Mouse (Mus musculus): ENCODE measurements around the gene Afm. TPM values are rescaled to one million over a fixed set of nuclear protein-coding genes. Genes with fewer than 3 reads are reported as not detected.

The Afm gene
- total RNA-seq, 2 experiments from 2014 or later: not detected

DNA sequence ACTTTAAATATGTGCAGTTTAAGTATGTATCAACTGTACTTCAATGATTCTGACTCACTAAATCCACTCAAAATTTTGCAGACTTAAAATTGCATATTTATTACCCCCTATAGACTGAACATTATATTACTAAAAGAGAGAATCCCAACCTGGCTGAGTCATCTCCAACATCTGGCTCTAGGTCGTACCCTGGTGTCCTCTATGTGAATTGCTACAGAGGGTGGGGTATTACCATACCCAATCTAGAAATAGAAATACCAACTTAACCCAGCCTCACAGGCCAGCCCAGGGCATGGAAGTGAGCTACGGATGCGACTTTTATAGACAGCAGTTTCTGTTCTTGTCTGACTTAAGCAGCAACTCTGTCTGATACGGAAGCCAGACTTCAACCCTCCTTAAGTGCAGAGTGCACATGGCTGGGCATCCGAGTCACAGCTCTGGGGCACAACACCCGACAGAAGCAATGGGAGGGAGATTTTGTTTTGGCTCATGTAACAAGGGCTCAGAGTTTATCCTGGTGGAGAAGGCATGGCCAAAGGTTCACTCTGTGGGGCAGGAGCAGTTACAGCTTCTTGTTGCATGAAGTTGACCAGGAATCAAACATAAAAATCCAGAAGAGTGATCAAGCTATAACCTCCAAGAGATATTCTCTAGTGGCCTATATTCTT lies 6.3 kb upstream of the Afm start:
- DNase-seq: no peak
- intact Hi-C loops (cut with DNase I; ENCODE audit: low total_unique reads): no loop called here

DNA sequence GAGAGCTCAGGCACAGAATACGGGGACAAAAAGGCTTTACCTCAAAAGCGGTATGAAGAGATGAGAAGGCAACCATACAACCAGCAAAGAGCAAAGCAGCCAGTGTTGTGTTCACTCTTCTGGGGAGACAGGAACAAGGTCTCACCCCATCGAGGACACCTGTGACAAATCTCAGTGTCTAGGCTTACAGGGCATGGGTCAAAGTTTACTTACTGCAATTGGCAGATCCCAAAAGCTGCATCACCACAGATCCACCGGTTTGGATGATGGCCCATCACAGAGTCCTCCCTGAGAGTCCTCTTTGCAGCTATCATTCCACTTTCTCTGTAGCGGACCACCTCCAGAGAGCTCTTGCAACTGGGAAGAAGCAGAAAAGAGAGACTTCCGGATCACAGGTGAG lies 3.2 kb upstream of the Afm start:
- intact Hi-C loops (cut with DNase I; ENCODE audit: low total_unique reads): no loop called here
- no peak for DNase-seq

DNA sequence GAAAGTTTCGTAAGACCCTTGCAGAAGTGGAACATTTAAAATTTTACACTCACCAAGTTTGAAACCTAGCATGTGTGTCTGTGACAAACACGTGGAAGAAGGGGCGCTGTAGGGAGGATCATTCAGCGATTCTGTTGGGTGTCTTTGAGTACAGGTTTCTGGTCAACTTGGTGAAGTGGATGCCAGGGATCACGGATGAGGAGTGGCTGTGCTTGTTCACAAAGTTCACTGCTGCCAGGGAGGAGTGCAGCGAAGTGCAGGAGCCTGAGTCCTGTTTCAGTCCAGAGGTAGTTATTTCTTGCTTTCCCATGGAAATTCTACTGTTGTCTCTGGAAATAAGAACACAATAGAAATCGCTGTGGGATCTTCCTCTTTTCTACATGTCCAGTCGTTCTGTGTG lies 32.5 kb downstream of the Afm start:
- intact Hi-C loops (cut with DNase I; ENCODE audit: low total_unique reads): no loop called here
- no peak for DNase-seq

DNA sequence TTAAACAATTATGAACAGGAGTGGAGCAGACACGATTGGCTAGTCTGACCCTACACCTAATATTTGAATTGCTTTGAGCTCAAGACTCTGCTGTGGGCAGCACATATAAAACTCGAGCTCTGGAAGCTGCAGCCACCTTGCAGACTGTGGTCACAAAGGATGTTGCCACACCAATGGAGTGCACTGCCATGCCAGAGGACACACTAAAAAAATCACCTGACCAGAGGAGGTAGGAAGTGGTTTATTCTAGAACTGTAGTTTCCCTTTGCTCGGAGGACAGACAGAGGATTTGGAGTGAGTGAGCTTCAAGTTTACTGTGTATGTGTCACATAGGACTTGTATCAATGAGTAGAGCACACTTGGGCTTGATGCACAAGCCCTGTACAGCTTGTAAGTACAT lies 37.3 kb downstream of the Afm start:
- no peak for DNase-seq
- intact Hi-C loops (cut with DNase I; ENCODE audit: low total_unique reads): no loop called here

DNA sequence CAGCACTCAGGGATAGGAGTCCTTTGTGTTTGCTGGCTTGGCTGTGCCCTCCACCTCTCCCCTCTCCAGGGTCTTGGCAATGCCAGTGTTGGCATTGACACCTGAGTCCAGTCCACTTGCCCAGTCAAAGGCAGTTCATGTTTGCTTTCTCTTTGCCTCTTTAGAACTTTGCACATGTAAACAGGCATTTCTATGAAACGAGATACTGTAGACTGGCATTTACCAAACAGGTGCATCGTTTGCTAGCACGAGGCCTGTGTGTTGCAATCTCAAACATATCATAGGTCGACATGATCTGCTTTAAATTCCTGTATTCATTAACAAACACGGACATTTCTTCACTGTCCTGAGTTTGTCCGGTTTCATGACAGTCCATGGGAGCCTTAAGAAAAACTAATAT lies 42.0 kb downstream of the Afm start, which contains the start of gene 5830473C10Rik:
Gene 5830473C10Rik, plus strand, starts transcription at position 365 of the 400 bp plus-strand sequence.
- DNase-seq: no peak
- intact Hi-C loops (cut with DNase I; ENCODE audit: low total_unique reads): no loop called here

DNA sequence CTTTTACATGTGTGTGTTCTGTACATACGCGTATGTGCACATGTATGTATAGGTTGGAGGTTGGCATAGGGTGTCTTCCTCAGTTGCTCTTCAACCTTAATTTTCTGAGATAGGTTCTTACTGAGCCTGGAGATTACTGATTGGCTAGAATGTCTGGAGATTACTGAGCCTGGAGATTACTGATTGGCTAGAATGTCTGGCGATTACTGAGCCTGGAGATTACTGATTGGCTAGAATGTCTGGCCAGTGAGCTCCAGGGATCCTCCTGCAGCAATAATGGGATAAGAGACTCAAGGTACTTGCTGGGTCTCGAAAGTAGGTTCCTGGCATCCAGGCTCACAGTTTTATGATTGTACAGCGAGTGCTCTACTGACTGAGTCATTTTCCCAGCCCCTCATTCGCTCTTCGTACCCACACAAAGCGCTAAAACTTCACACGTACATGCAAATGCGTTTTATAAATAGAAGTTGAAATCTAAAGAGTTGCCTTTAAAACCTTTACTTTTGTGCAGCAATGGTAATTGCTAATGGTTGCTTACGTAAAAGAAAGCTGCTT lies 43.1 kb downstream of the Afm start:
- no peak for DNase-seq
- intact Hi-C loops (cut with DNase I; ENCODE audit: low total_unique reads): no loop called here

DNA sequence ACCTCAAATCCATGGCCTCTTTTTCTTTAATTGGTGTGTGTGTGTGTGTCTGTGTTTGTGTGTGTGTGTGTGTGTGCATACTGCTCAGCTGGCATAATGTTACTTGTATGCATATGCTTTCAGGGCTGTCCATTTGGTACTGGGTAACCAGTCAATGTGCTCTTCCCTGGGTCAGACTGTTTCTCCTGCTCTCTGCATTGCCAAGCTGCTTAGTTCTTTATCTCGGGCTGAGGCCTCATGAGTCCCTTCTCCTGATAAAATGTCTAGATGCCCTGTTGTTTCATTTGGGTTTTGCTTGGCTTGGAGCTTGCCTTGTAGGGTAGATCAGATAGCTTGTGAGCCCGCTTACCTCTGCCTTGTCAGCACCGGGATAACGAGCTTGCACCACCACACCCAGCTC lies 44.1 kb downstream of the Afm start:
- intact Hi-C loops (cut with DNase I; ENCODE audit: low total_unique reads): no loop called here
- DNase-seq: no peak

DNA sequence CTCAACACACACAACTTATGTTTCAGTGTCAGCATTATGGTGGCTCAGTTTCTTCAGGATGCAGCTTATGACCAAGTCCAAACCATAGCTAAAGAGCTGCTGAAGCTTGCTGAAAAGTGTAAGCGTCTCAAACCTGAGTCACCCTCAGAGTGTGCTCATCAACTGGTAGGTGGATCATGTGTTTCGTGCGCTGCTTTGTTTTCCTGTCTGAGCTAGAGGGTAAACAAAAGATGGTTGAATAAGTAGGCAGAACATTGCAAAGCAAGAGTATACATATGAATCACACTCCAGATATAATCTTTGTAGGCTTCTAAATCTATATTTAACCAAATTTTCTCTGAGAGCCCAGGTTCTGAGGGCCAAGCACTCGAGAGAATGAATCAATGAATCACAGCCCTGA lies 45.4 kb downstream of the Afm start:
- intact Hi-C loops (cut with DNase I; ENCODE audit: low total_unique reads): no loop called here
- no peak for DNase-seq

DNA sequence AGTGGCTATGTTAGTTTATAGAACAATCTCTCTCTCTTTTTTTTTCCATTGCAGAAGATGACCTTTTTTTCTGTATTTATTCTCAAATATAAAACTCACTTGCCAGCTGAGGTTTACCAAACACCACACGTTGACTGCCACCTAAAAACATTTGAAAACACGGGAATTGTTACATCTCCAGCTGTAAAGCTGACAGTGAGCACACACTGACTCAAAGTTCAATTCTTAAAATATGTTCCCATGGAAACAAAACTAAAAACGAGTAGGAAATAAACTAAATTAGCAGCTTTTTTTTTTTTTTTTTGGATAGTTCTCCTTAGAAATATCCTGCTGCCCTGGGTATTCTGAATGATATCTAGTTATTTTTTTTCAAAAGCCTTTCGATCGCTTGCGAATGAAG lies 46.5 kb downstream of the Afm start:
- DNase-seq: no peak
- intact Hi-C loops (cut with DNase I; ENCODE audit: low total_unique reads): no loop called here

DNA sequence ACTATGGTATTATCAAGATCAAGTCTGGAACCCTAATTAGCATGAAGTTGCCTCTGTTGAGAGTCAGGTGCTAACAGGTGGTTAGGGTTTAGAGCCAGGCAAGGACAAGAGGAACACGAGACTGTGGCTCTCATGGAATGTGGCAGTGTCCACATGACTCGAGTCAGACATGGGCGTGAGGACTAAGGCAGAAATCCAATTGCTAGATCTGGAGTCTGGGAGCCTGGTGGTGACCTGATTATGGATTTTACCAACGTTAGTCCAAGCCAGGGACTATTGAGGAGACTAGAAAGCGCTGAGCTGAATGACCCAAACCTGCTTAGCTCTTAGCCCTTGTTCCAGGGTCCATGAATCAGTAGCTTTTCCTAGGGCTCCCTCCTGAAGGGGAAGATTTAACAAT lies 49.1 kb downstream of the Afm start:
- intact Hi-C loops (cut with DNase I; ENCODE audit: low total_unique reads): no loop called here
- DNase-seq: no peak

DNA sequence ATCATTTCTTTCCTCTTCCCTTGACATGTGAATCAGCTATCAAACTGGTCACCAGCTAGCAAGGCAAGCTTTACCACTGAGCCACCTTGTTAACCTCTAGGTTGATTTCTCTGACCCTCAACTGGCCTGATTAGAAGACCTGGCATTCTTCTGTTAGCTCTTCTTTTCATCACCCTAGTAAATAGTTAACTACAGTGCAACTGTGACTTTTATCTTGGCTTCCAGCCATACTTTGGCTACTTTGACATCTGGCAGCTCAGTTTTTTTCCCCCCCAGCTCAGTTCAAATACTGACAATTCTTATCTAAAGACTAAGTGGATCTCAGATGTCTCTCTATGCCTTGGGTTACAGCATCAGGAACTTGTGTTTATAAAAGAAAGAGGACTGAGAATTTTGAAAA lies 49.6 kb downstream of the Afm start:
- no peak for DNase-seq
- intact Hi-C loops (cut with DNase I; ENCODE audit: low total_unique reads): no loop called here

DNA sequence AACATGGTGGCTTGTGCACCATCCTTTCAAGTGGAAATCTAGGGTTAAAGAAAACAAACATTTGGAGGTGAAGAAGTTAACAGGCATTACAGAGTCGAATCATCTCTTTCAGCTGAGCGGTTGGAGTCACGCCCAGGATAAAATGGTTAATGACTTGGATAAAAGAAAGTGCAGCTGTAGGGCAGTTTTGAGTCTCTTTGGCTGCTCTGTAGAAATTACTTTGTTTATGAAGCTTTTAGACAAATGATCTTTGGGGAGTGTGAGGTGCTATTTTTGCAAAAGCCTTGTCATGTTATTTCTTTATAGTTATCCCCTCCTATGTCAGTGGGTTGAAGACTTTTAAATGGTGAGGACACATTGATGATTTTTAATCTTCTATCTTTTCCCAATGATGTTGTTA lies 52.5 kb downstream of the Afm start:
- intact Hi-C loops (cut with DNase I; ENCODE audit: low total_unique reads): no loop called here
- no peak for DNase-seq

DNA sequence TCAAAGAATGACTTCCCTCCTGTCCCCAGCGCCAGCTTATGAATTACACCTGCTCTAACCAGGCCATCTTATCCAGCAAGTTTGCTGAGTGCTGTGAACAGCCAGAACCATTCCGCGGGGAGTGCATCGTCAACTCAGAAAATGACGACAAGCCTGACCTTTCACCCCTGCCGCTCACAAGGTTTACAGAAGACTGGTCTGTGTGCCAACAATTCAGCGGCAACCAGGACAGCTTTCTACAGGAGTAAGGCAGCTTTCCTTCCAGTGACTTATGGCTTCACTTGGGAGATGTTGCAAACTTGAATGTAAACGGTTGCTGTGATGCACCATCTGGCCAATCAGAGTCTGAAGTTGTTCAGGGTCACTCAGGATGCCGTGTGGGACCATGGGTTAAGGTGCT lies 59.0 kb downstream of the Afm start:
- no peak for DNase-seq
- intact Hi-C loops (cut with DNase I; ENCODE audit: low total_unique reads): no loop called here

DNA sequence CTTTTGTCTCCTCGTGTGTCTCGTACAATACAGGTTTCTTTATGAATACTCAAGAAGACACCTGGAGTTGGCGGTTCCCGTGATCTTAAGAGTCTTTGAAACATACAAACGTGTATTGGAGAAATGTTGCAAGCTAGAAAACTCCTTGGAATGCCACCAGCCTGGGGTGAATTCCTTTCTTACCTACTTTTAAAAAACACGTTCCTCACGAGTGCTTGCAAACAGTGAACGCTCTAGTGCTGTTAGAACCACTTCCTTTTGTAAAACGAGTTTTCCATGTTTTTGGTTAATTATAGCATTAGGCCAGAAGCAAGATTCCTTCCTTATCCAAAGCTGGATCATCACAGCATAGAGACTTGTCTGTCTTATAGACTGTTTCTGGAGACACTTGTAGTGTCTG lies 60.8 kb downstream of the Afm start:
- intact Hi-C loops (cut with DNase I; ENCODE audit: low total_unique reads): no loop called here
- DNase-seq: no peak

DNA sequence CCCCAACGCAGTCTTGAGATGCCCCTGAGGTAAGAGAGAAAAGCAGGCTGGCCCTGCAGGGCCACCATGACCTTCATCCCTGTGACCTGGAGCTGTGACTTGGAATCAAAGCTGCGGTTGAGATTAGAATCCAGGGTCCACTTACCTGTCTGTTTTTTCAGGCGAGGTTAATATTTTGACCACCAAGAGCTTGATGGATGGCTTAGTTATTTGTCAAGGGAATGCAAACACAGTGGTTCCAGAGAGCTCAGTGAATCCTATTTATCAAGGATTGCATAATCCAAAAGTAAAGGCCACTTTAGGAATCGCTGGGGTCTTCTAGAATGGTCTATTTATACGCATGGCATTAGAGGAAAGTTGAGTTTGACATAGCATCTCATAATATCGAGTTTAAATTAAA lies 63.4 kb downstream of the Afm start:
- intact Hi-C loops (cut with DNase I; ENCODE audit: low total_unique reads): no loop called here
- DNase-seq: no peak

DNA sequence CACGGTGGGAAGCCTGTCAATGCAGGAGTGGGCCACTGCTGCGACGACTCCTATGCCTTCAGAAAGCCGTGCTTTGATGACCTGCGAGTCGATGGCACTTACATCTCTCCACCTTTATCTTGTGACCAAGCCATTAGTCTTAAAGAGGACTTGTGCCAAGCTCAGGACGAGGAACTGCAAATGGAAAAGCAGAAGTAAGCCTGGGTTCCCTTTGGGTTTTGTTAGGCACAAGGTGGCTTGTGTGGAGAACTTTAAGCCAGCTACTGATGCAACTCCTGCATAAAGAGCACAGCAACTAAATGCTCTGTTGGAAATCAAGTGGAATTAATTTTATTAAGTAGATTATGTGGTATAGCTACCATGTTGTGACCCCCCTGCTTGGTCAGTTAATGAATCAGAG lies 66.1 kb downstream of the Afm start:
- intact Hi-C loops (cut with DNase I; ENCODE audit: low total_unique reads): no loop called here
- no peak for DNase-seq

DNA sequence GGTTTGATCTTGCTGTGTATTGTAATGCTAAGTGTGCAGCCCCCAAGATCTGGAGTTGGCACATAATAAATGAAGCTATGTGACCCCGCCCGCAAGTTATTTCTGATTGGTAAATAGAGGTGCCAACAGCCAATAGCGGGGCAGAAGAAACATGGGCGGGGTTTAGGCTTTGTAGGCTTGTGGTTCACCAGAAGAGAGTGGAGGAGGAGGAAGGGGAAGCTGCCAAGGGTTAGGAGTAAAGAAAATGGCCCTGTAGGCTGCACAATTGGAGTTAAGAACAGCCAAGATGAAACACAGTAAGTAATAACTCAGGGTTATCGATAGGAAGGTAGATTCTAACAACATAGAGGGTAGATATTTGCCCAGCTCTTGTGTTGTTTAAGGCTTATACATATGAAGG lies 67.8 kb downstream of the Afm start:
- intact Hi-C loops (cut with DNase I; ENCODE audit: low total_unique reads): no loop called here

DNA sequence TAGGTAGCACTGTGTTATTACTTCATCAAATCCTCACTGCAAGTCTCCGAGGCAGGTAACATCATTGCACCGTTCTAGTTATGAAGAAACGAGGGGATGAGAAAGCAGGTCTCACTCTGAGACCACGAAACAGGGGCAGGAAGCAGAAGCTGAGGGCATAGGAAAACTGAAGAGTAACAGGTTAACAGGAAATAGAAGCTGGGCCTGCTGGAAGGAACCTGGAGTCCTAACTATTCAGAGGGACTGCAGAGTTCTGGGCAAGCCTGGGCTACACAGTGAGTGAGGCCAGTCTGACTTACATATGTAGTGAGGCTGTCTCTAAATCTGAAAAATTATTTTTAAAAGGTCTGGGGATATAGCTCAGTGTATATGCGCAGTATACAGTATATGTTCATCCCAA lies 69.4 kb downstream of the Afm start:
- intact Hi-C loops (cut with DNase I; ENCODE audit: low total_unique reads): no loop called here
- DNase-seq: no peak

More for the DNA sequence above, 67.8 kb downstream of the Afm start:
- DNase-seq: no peak

DNA sequence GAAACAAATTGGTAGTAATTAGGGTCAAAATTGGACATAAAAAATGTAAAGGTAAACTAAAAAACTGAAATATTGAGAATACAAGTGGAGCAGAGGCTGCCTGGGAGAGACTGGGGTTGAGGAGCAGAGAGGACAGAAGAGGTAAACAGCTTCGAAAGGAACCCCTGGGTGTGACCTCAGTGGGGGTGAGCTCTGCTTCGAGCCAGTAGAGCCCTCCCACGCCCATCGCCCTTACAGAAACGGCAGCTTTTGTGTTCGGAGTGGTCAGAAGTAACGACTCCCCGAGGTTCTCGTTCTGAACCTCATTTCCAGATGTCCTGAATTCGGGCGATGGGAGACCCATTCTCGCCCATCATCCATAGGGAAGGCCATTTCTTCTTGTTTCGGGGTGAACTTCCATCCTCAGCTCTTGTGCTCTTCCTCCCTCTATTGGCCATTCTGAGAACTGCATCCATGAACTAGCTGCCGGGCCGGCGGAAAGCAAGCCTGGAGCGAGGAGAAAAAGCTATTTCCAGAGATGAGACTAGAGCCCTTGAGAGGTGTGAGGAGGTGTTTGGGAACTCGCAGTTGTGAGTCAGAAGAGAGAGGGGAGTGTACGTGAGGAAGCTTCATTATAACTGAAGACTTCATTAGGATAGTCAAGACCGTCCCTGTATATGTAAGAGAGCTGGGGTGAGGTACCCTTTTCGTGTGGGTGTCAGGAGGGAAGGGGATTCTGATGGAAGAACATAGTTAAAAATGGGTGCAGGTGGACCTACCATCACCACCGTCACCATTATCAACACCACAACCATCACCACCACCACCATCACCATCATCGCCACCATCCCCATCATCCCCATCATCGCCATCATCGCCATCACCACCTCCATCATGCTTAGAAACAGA lies 70.2 kb downstream of the Afm start:
- peak; percentile 45 for DNase-seq
- intact Hi-C loops (cut with DNase I; ENCODE audit: low total_unique reads): no loop called here

DNA sequence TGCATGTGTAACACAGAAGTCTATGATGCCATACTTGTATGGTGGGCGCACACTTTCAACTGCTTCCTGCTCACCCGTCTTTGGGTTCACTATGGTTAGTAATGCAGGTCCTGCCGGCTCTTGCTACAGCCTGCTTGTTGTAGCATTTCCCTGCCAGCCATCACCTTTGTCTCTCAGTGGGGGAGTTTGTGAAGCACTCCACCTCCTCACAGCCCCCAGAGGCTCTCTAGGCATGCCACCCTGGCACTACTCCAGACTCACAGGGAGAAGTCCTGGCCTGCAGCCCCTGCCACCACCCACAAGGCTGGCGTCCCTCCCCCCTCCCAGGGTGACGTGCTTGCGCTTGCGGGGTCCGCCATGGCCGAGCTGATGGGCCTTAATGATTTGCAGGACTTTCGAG lies 71.9 kb downstream of the Afm start:
- no peak for DNase-seq
- intact Hi-C loops (cut with DNase I; ENCODE audit: low total_unique reads): no loop called here

DNA sequence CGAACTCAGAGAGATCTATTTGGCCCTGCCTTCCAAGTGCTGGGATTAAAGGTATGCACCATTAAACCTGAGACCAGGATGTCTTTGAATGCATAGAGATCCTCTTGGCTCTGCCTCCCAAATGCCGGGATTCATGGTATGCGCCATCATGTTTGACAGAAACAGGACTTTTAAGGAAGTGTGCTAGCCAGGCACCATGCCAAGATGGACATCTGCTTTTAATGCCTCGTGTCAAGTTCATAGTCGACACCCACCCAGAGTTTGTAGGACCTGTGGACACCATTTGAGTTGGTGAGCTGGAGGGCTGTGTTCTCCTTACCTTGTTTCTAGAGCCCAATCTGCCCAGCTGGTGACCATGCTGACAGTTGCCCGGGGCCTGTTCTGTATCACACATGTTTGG lies 73.2 kb downstream of the Afm start:
- DNase-seq: no peak
- intact Hi-C loops (cut with DNase I; ENCODE audit: low total_unique reads): no loop called here

All from gastrocnemius, postnatal 14 days (tissue).